Mouse (Mus musculus) megakaryocyte, embryonic 14.5 days (primary cell): Measurements from ENCODE around the gene Ppm1h.

Experiments used
- FLI1 ChIP-seq: IDR thresholded peaks from 2 replicates; pipeline ENCODE4 v1.6.1; 2012; ENCODE audit warnings: low read length, inconsistent platforms, mixed read lengths
- GATA1 ChIP-seq: IDR thresholded peaks from 3 replicates; pipeline ENCODE4 v1.6.1; 2012; ENCODE audit warnings: mixed read lengths, low read length, inconsistent platforms, borderline replicate concordance

GRCm38 (mm10) chr10:122722111-122722510 lies 43.5 kb downstream of the Ppm1h start:
- TF ChIP-seq GATA1 (no peak), FLI1 (no peak)
